Mouse (Mus musculus): ENCODE data around the gene Rpsa.
"Not testable (repeated sequence)": the region's sequence is repeated elsewhere in the genome, so short reads cannot be mapped to it uniquely, and the experiment has no call there.

Gene Rpsa

DNA sequence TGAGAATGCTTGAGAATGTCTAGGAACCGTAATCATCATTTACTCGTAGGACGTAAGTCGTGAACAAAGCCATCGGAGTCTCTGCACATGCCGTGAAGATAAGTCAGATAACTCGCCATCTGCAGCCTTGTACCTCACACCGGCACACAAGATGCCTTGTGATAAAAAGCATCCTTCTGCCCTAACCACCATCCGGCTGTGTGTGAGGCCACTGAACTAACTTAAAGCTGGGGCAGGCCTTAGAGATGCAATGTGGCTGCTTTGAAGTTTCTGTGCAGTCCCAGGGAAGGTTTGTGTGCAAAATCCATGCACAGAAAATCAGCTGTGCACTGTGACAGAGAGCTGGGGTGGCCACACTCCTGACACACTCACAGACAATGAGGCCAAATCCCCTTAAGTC lies 43.1 kb upstream of the Rpsa start:
- H3K4me3 ChIP-seq (replicated peaks; ENCODE audit: low read length): no peak overlapping the region
- peaks cover 13% of the 10 kb centered on the region for H3K4me1 ChIP-seq (replicated peaks; ENCODE audit: low read depth, low read length)
- no peaks in the 10 kb centered on the region for H3K9me3 ChIP-seq (ENCODE audit: low read length)
- TF ChIP-seq NANOG (IDR thresholded peaks at IDR 0.05; ENCODE audit: borderline replicate concordance, low read length) (no peak), CTCF (conservative IDR thresholded peaks at IDR 0.05; ENCODE audit: low read length) (no peak), POU5F1 (IDR thresholded peaks at IDR 0.05; ENCODE audit: borderline replicate concordance, low read length) (no peak)
- peaks cover 17% of the 10 kb centered on the region; the same call in 1 of the 2 replicates for H3K27me3 ChIP-seq (ENCODE audit: insufficient read depth, low read length)
- no peaks in the 10 kb centered on the region for H3K36me3 ChIP-seq (ENCODE audit: insufficient read depth, low read length)

DNA sequence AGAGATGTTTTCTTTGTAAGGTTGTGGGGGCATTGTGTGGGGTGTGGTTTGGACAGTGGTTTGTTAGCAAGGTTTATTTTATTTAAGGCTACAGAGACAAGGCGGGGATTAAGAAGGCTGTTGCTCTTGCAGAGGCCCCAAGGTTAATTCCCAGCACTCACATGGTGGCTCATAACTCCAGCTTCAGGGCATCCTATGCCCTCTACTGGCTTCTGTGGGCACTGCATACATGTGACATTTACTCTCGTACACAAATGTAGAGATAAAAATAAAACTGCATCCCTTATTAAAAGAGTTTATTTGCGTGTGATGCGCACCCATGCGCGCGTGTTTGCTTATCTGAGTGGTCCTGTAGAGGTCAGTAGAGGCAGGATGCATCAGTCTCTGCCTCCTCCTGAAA lies 38.4 kb upstream of the Rpsa start:
- Histone ChIP-seq H3K4me1 (replicated peaks; ENCODE audit: low read depth, low read length) (no peaks in the 10 kb centered on the region), H3K36me3 (ENCODE audit: insufficient read depth, low read length) (no peaks in the 10 kb centered on the region), H3K4me3 (replicated peaks; ENCODE audit: low read length) (no peak overlapping the region), H3K27me3 (ENCODE audit: insufficient read depth, low read length) (peaks cover 9% of the 10 kb centered on the region; the same call in 1 of the 2 replicates), H3K9me3 (ENCODE audit: low read length) (peaks cover 7% of the 10 kb centered on the region)
- TF ChIP-seq POU5F1 (IDR thresholded peaks at IDR 0.05; ENCODE audit: borderline replicate concordance, low read length) (no peak), CTCF (conservative IDR thresholded peaks at IDR 0.05; ENCODE audit: low read length) (peak; percentile 81)

GRCm38 (mm10) chr9:120091086-120091485 lies 36.4 kb upstream of the Rpsa start:
- H3K4me3 ChIP-seq (replicated peaks; ENCODE audit: low read length): no peak overlapping the region
- TF ChIP-seq POU5F1 (IDR thresholded peaks at IDR 0.05; ENCODE audit: borderline replicate concordance, low read length) (no peak), CTCF (conservative IDR thresholded peaks at IDR 0.05; ENCODE audit: low read length) (no peak), NANOG (IDR thresholded peaks at IDR 0.05; ENCODE audit: borderline replicate concordance, low read length) (no peak)
- H3K4me1 ChIP-seq (replicated peaks; ENCODE audit: low read depth, low read length): no peaks in the 10 kb centered on the region
- no peaks in the 10 kb centered on the region for H3K36me3 ChIP-seq (ENCODE audit: insufficient read depth, low read length)
- peaks cover 4% of the 10 kb centered on the region; the same call in 1 of the 2 replicates for H3K27me3 ChIP-seq (ENCODE audit: insufficient read depth, low read length)
- H3K9me3 ChIP-seq (ENCODE audit: low read length): peaks cover 7% of the 10 kb centered on the region

DNA sequence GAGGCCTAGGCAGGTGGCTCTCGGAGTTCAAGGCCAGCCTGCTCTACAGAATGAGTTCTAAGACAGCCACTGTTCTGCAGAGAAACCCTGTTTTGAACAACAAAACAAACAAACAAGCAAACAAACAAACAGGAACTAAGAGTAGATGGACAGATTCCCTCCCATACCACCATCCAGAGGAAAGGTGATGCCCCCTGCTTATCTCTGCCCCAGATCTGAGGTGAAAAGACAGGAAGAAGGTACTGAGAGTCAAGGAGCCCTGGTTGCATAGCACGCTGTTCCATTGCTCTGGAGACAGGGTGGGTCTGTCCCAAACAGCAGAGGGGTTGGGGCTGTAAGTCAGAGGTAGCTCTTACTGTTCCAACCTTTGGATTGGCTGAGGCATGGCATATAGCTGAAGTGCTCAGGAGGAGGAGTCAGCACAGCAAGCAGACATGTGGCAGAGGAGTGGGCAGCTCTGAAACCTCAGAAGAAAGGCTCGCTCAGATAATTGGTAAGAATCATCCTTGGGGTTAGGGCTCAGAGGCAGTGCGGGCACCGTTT lies 35.7 kb upstream of the Rpsa start, which contains the start of gene Ccr8:
Gene Ccr8 (plus strand): TSS at position 419 of the 543 bp plus-strand sequence.
- no peaks in the 10 kb centered on the region for H3K4me1 ChIP-seq (replicated peaks; ENCODE audit: low read depth, low read length)
- no peak within 1 kb of the TSS for H3K4me3 ChIP-seq (replicated peaks; ENCODE audit: low read length)
- no peak for TF ChIP-seq POU5F1 (IDR thresholded peaks at IDR 0.05; ENCODE audit: borderline replicate concordance, low read length)
- no peak for TF ChIP-seq CTCF (conservative IDR thresholded peaks at IDR 0.05; ENCODE audit: low read length)
- TF ChIP-seq NANOG (IDR thresholded peaks at IDR 0.05; ENCODE audit: borderline replicate concordance, low read length): no peak
- H3K9me3 ChIP-seq (ENCODE audit: low read length): peaks cover 7% of the 10 kb centered on the region
- H3K27me3 ChIP-seq (ENCODE audit: insufficient read depth, low read length): peaks cover 4% of the 10 kb centered on the region; the same call in 1 of the 2 replicates
- H3K36me3 ChIP-seq (ENCODE audit: insufficient read depth, low read length): no peaks in the 10 kb centered on the region

DNA sequence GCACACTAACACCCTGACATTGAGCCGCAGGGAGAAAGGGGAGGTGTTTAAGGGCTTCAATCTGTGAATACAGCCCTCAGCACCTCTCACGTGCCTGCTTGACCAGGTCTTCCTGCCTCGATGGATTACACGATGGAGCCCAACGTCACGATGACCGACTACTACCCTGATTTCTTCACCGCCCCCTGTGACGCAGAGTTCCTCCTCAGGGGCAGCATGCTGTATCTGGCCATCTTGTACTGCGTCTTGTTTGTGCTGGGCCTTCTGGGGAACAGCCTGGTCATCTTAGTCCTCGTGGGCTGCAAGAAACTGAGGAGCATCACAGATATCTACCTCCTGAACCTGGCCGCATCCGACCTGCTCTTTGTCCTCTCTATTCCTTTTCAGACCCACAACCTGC lies 33.8 kb upstream of the Rpsa start:
- Histone ChIP-seq H3K9me3 (ENCODE audit: low read length) (peaks cover 7% of the 10 kb centered on the region), H3K36me3 (ENCODE audit: insufficient read depth, low read length) (no peaks in the 10 kb centered on the region), H3K4me3 (replicated peaks; ENCODE audit: low read length) (no peak overlapping the region), H3K4me1 (replicated peaks; ENCODE audit: low read depth, low read length) (peaks cover 5% of the 10 kb centered on the region), H3K27me3 (ENCODE audit: insufficient read depth, low read length) (peaks cover 4% of the 10 kb centered on the region; the same call in 1 of the 2 replicates)
- TF ChIP-seq POU5F1 (IDR thresholded peaks at IDR 0.05; ENCODE audit: borderline replicate concordance, low read length) (no peak), NANOG (IDR thresholded peaks at IDR 0.05; ENCODE audit: borderline replicate concordance, low read length) (no peak), CTCF (conservative IDR thresholded peaks at IDR 0.05; ENCODE audit: low read length) (no peak)

GRCm38 (mm10) chr9:120095886-120096285 lies 31.6 kb upstream of the Rpsa start:
- H3K4me1 ChIP-seq (replicated peaks; ENCODE audit: low read depth, low read length): peaks cover 5% of the 10 kb centered on the region
- no peak for TF ChIP-seq CTCF (conservative IDR thresholded peaks at IDR 0.05; ENCODE audit: low read length)
- TF ChIP-seq POU5F1 (IDR thresholded peaks at IDR 0.05; ENCODE audit: borderline replicate concordance, low read length): no peak
- no peak for TF ChIP-seq NANOG (IDR thresholded peaks at IDR 0.05; ENCODE audit: borderline replicate concordance, low read length)
- H3K27me3 ChIP-seq (ENCODE audit: insufficient read depth, low read length): peaks cover 4% of the 10 kb centered on the region; the same call in 1 of the 2 replicates
- no peaks in the 10 kb centered on the region for H3K36me3 ChIP-seq (ENCODE audit: insufficient read depth, low read length)
- H3K4me3 ChIP-seq (replicated peaks; ENCODE audit: low read length): no peak overlapping the region
- peaks cover 11% of the 10 kb centered on the region for H3K9me3 ChIP-seq (ENCODE audit: low read length)

GRCm38 (mm10) chr9:120098682-120099081 lies 28.8 kb upstream of the Rpsa start:
- Histone ChIP-seq H3K4me3 (replicated peaks; ENCODE audit: low read length) (no peak overlapping the region), H3K4me1 (replicated peaks; ENCODE audit: low read depth, low read length) (peaks cover 5% of the 10 kb centered on the region), H3K36me3 (ENCODE audit: insufficient read depth, low read length) (no peaks in the 10 kb centered on the region), H3K9me3 (ENCODE audit: low read length) (peaks cover 32% of the 10 kb centered on the region), H3K27me3 (ENCODE audit: insufficient read depth, low read length) (peaks cover 2% of the 10 kb centered on the region; the same call in 1 of the 2 replicates)
- peak; percentile 83 for TF ChIP-seq CTCF (conservative IDR thresholded peaks at IDR 0.05; ENCODE audit: low read length)
- no peak for TF ChIP-seq POU5F1 (IDR thresholded peaks at IDR 0.05; ENCODE audit: borderline replicate concordance, low read length)
- no peak for TF ChIP-seq NANOG (IDR thresholded peaks at IDR 0.05; ENCODE audit: borderline replicate concordance, low read length)

- Histone ChIP-seq H3K9me3 (ENCODE audit: low read length) (peaks cover 38% of the 10 kb centered on the region), H3K27me3 (ENCODE audit: insufficient read depth, low read length) (no peaks in the 10 kb centered on the region)
- TF ChIP-seq POU5F1 (IDR thresholded peaks at IDR 0.05; ENCODE audit: borderline replicate concordance, low read length) (no peak), CTCF (conservative IDR thresholded peaks at IDR 0.05; ENCODE audit: low read length) (no peak), NANOG (IDR thresholded peaks at IDR 0.05; ENCODE audit: borderline replicate concordance, low read length) (no peak)
Observed at GRCm38 (mm10) chr9:120099304-120099703, 28.2 kb upstream of the Rpsa start.

DNA sequence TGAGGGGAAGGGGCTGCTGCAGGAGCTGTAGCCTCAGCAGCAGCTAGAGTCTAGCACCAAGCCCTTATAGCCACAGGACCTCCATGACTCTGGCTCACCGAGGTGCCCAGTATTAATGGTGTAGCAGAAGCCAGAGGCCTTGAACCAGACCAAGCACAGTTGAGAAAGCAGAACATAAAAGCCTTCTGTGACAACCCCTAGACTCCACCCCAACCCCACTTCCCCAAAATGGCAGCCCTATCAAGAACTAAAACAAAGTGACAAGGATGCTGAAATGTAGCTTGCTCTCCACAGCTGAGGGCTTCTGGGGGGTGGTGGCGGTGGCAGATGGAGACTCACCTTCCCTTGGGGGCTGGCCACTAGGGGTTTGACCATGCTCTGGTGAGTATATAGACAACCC lies 26.3 kb upstream of the Rpsa start:
- H3K9me3 ChIP-seq (ENCODE audit: low read length): peaks cover 41% of the 10 kb centered on the region
- TF ChIP-seq NANOG (IDR thresholded peaks at IDR 0.05; ENCODE audit: borderline replicate concordance, low read length) (no peak), POU5F1 (IDR thresholded peaks at IDR 0.05; ENCODE audit: borderline replicate concordance, low read length) (no peak), CTCF (conservative IDR thresholded peaks at IDR 0.05; ENCODE audit: low read length) (no peak)
- no peak overlapping the region for H3K4me3 ChIP-seq (replicated peaks; ENCODE audit: low read length)
- H3K27me3 ChIP-seq (ENCODE audit: insufficient read depth, low read length): no peaks in the 10 kb centered on the region
- no peaks in the 10 kb centered on the region for H3K36me3 ChIP-seq (ENCODE audit: insufficient read depth, low read length)
- peaks cover 5% of the 10 kb centered on the region for H3K4me1 ChIP-seq (replicated peaks; ENCODE audit: low read depth, low read length)

More at GRCm38 (mm10) chr9:120099304-120099703, 28.2 kb upstream of the Rpsa start:
- Histone ChIP-seq H3K4me3 (replicated peaks; ENCODE audit: low read length) (no peak overlapping the region), H3K4me1 (replicated peaks; ENCODE audit: low read depth, low read length) (peaks cover 5% of the 10 kb centered on the region), H3K36me3 (ENCODE audit: insufficient read depth, low read length) (no peaks in the 10 kb centered on the region)

- Histone ChIP-seq H3K9me3 (ENCODE audit: low read length) (peaks cover 26% of the 10 kb centered on the region), H3K4me1 (replicated peaks; ENCODE audit: low read depth, low read length) (peaks cover 23% of the 10 kb centered on the region)
- H3K27me3 ChIP-seq (ENCODE audit: insufficient read depth, low read length); H3K4me3 ChIP-seq (replicated peaks; ENCODE audit: low read length); H3K36me3 ChIP-seq (ENCODE audit: insufficient read depth, low read length): not testable (repeated sequence)
Observed at GRCm38 (mm10) chr9:120108953-120109352, 18.5 kb upstream of the Rpsa start.
